Mouse (Mus musculus): ENCODE data around the gene Olfr1410.

DNA sequence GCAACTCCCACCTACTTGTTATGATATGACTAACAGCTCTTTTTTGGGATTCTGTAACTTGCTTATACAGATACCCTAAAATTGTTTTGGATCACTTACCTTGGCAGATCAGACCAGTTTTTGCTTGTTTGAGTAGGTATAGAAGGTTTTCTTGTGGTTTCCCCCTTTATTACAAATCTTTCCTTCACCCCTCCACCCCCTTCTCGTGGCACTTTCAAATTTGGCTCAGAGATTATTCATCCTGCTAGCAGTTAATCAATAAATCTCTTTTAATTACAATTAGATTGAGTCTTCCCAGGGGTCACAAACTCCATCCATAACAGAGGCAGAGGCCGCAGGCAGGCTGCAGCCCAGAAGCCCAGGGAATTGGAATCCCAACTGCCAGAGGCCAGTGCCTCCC is 11.9 kb downstream of the Olfr1410 start, which contains the start of gene Olfr12:
- TF ChIP-seq CTCF (conservative IDR thresholded peaks at IDR 0.05; ENCODE audit: low read length) (no peak), NANOG (IDR thresholded peaks at IDR 0.05; ENCODE audit: borderline replicate concordance, low read length) (no peak), POU5F1 (IDR thresholded peaks at IDR 0.05; ENCODE audit: borderline replicate concordance, low read length) (no peak)
